Mouse (Mus musculus) forebrain, embryonic 13.5 days (tissue): ENCODE measurements around the gene Gm21854. TPM values are rescaled to one million over a fixed set of nuclear protein-coding genes. Genes with fewer than 3 reads are reported as not detected.
"Not testable (repeated sequence)": the region's sequence is repeated elsewhere in the genome, so short reads cannot be mapped to it uniquely, and the experiment has no call there.

Experiments used
- ATAC-seq: fragments of 200-750 bp; cut with Nextera tagmentation; 2 replicates; pipeline ENCODE4 v1.8.0; 2017
- H3K27ac ChIP-seq: fragments of 300-500 bp; sonication (generic); 2 replicates; pipeline ENCODE4 v1.5.1; 2015; ENCODE audit warnings: inconsistent platforms, mild to moderate bottlenecking, moderate library complexity
- H3K27me3 ChIP-seq: fragments of 300-500 bp; sonication (generic); 2 replicates; pipeline ENCODE4 v1.6.1; 2015; ENCODE audit warnings: mild to moderate bottlenecking, inconsistent platforms
- H3K36me3 ChIP-seq: fragments of 300-500 bp; sonication (generic); 2 replicates; pipeline ENCODE4 v1.6.1; 2015; ENCODE audit warnings: mild to moderate bottlenecking, inconsistent platforms; ENCODE audit not compliant: poor library complexity, severe bottlenecking
- H3K4me1 ChIP-seq: fragments of 300-500 bp; sonication (generic); 2 replicates; pipeline ENCODE4 v1.6.1; 2015; ENCODE audit warnings: inconsistent platforms
- H3K4me2 ChIP-seq: fragments of 300-500 bp; sonication (generic); 2 replicates; pipeline ENCODE4 v1.6.1; 2015; ENCODE audit warnings: inconsistent platforms, mild to moderate bottlenecking, moderate library complexity
- H3K4me3 ChIP-seq: fragments of 300-500 bp; sonication (generic); 2 replicates; pipeline ENCODE4 v1.5.1; 2015; ENCODE audit warnings: mild to moderate bottlenecking, inconsistent platforms
- H3K9ac ChIP-seq: fragments of 300-500 bp; sonication (generic); 2 replicates; pipeline ENCODE4 v1.6.1; 2015; ENCODE audit warnings: mild to moderate bottlenecking, inconsistent platforms
- H3K9me3 ChIP-seq: fragments of 300-500 bp; sonication (generic); replicated peaks from 2 replicates; pipeline ENCODE4 v1.6.1; 2016; ENCODE audit warnings: inconsistent platforms
- polyA plus RNA-seq: library from polyadenylated mRNA; unstranded; fragments of >200 nt; fragmentation: Nextera tagmentation; extraction: Ambion mirVana; gene quantifications from 2 replicates; pipeline ENCODE4 v1.2.1, GENCODE M21; 2015

The Gm21854 gene
- not detected in 2 replicates for polyA plus RNA-seq

- H3K36me3 ChIP-seq, H3K9ac ChIP-seq, H3K4me2 ChIP-seq, H3K27me3 ChIP-seq, H3K4me1 ChIP-seq, ATAC-seq, H3K27ac ChIP-seq, H3K4me3 ChIP-seq, H3K9me3 ChIP-seq: not testable (repeated sequence)
These were observed at the start of gene Gm21854 for GRCm38 (mm10) chrY:5656686-5657085. Gene Gm21854, plus strand, starts transcription at chrY:5656986.

Other genes with a start within 250 kb of the Gm21854 start
- gene Gm20914, start 69.0 kb downstream of the Gm21854 start, polyA plus RNA-seq: not detected in 2 replicates
- gene Gm28171, start 136.4 kb downstream of the Gm21854 start, polyA plus RNA-seq: not detected in 2 replicates